Mouse (Mus musculus): Measurements from ENCODE around the gene Bphl.

- TF ChIP-seq POLR2A (IDR thresholded peaks at IDR 0.05; ENCODE audit: borderline replicate concordance, low read depth, low read length) (no peak), CTCF (IDR thresholded peaks at IDR 0.05; ENCODE audit: low read depth, low read length) (no peak)
These were observed 41.3 kb downstream of the Bphl start for GRCm38 (mm10) chr13:34078500-34079280.
